Mouse (Mus musculus) v-Abl transformed pro-B cells (cell line): Measurements from ENCODE around the gene 2310057M21Rik.

ENCODE experiments used
- in situ Hi-C, 2 experiments: fragments of 400-800 bp; cut with MboI; formaldehyde crosslinking; loops; one replicate each; pipeline ENCODE4 v1.15.1; 2025; ENCODE audit not compliant: unreplicated experiment in 2 of 2

2310057M21Rik gene

GRCm38 (mm10) chr7:131329416-131329815 lies 33.1 kb downstream of the 2310057M21Rik start, which contains the start of gene Fam24b:
Fam24b (minus strand) TSS chr7:131329516.
- in situ Hi-C loops = loop anchor here in 1 of 2 experiments (25.0 kb wide), 1 partner anchor 1692 kb away; no protein-coding TSS in a partner anchor

DNA sequence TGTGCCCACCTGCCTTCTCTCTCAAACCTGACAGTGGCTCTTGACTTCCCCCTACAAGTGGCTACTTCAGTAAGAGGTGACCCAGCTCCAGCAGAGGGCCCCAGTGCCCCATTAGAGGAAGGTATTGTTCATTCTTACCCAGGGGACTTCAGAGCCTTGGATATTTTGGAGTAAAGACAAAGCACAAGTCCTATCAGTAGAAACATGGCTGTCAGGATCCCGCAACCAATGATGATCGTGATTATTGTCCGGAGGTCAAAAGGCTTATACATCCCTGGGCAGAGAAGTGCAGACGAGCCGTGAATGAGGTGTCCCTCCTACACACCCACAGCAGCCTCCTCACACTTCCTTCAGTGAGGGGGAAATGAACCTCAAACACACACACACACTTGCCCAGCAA lies 35.5 kb downstream of the 2310057M21Rik start:
- in situ Hi-C loops = loop anchor here in 1 of 2 experiments (25.0 kb wide), 1 partner anchor 1690 kb away; no protein-coding TSS in a partner anchor

DNA sequence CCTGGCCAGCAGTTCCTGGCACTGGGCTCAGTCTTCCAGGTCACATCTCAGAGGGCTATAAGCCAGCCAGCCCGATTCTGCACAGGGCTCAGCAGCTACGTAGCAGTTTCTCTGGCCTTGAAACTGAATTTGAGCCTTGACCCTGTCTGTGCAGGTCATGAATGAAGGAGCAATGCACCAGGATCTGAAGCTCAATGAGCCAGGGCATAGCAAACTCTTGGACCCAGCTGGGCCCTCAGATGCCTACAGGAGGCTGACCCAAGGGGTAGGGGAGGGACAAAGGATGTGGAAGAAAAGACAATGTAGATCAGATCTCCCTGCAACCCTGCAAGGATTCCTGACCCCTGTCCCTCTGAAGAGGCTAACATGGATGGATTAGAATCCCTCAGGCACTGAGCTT lies 40.4 kb downstream of the 2310057M21Rik start, which contains the start of gene Cuzd1:
Cuzd1 (minus strand) TSS at position 101 of the 400 bp plus-strand sequence.
- in situ Hi-C loops = no loop called here

DNA sequence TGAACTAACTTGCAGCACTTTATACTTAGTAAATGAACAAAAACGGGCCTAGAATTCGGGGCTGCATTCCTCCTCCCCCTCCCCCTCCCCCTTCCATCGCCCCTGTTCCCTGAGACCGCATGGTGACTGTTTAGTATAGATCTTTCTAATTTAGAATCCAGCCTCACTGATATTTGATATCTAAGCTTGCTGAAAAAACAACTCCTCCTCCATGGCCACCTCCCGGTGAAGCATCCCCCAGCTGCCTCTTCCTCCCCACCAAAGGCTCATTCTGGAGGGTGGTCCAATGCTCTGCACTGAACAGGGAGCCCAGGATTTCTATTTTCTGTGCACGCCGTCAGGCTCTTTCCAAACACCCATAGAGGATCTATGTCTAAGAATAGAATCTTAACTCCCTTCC lies 44.2 kb downstream of the 2310057M21Rik start:
- in situ Hi-C loops = no loop called here

DNA sequence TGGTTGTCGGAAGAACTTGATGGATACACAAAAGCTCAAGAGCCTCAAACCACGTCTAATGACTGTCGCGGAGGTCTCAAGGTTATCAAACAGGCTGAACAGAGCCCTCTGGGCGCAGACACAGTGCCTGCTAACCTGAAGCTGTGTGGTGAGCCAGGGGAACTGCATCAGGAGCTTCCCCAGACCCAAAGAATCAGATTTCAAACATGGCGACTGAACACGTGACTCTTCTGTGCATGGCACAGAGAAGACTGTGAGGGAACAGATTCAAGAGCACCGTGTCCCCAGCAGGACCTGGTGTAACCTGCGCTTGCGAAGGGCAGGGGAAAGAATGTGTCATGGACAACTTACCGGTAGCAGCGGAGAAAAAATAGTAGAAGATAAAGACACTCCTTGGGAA lies 45.0 kb downstream of the 2310057M21Rik start:
- in situ Hi-C loops = no loop called here

DNA sequence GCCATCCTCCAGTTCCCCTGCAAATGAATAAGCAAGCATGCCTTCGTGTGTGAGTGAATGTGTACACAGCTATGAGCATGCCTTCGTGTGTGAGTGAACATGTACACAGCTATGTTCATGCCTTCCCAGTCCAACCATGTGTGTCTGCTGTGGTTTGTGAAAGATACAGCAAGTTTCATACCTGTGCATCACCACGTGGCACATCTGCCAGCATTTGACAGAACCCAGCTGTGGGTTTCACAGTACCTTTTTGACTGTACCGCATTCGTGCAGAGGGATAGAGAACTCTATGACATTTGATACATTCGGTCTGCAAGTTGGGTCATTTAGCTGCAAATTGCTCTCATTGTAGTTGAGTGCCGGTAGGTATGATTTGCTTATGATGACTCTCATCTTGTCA lies 48.1 kb downstream of the 2310057M21Rik start:
- in situ Hi-C loops = no loop called here

DNA sequence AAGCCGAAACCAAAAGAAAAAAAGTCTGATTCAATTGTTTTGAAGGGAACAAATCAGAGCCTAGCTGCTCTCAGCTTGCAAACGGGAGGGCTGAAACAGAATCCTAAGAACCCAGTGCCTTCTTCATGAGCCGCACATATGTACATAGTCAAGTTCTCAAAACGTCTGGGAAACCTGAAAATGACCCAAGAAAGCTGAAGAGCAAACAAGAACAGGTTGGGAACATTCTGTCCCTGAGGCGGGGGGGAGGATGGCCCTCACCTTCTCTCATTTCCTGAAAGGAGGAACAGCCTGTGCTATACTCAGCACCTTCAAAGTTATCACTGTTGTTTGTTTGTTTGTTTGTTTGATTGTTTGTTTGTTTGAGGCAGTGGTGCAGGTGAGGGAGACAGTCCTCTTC lies 55.8 kb downstream of the 2310057M21Rik start:
- in situ Hi-C loops = no loop called here

GRCm38 (mm10) chr7:131303340-131303739 lies 59.2 kb downstream of the 2310057M21Rik start:
- in situ Hi-C loops = no loop called here

- in situ Hi-C loops = no loop called here
These were observed 65.4 kb downstream of the 2310057M21Rik start for GRCm38 (mm10) chr7:131297151-131297550.
